Mouse (Mus musculus): Measurements from ENCODE around the gene Pdcl3.
"Not testable (repeated sequence)": the region's sequence is repeated elsewhere in the genome, so short reads cannot be mapped to it uniquely, and the experiment has no call there.

Gene Pdcl3

DNA sequence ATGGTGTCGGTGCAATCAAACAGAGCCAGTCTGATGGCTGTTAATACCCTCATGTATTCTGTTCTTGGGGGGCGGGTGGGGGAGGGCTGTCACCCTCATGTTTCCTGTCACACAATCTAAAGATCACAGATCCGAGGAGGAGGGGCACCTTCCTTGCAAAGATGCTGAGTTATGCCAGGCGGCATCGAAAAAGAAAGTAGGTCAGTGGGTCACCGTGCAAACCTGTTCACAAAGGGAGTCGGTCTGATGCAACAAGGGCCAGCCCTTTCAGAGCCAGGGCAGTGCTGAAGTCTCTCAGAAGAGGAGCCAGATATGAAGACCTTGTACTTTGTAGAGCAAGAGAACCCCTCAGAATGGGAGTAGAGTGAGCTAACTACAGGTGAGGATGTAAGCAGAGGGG, 39.7 kb downstream of the Pdcl3 start:
- DNase-seq (ENCODE audit: low spot score in 2 of 2), result peak; percentile 15 to 17

DNA sequence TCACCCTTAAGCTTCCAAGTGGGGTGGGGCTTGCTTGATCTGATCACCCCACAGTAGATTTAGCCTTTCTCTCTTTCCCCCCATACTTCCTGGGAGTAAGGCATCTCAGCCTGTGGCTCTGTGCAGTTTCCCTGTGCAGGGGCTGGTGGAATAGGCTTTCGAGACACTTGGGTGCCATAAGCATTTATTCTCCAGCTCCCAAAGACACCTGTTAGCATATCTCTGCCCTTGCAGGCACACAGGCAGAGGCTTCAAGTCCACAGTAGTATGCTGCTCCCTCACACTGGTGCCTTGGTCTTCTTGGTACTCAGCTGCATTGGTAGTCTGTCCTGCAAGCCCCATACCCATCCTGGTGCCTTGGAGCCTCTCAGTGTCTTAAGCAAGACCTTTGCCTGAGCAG, 40.4 kb downstream of the Pdcl3 start:
- DNase-seq (ENCODE audit: low spot score in 2 of 2), result no peak

DNA sequence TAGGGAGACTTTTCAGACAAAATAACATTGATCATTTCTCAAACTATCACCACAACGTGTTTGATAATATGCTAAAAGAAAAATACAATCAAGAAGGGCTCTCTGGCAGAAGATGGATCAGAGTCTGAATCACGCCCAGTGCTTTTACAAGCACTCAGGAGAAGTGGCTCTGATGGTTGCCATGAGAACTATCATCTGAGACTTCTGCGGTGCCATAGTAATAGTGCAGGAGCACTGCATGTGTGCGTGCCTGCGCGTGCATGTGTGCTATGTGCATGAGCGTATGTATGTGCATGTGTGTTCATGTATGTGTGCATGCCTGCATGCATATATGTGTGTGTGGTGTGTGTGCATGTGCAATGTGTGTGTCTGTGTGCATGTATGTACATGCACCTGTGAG, 43.8 kb downstream of the Pdcl3 start:
- no peak for DNase-seq (ENCODE audit: low spot score in 2 of 2)

DNA sequence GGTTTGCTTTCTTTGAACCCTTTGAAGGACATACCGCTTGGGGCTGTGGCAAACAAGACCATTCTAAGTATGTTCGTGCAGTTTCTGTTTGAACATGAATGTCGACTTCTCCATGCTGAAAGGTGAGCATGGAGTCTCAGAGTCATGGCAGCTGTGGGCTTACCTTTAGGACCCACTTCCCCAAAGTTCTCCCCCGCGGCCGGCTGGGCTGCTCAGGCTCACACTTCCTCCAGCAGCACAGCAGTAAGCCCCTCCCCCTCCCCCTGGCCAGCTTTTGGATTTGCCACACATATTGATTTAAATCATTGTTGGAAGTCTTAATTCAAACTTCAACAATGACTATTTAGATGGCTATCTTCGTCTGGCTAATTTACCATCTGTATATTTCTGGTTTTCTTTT, 44.7 kb downstream of the Pdcl3 start:
- no peak for DNase-seq (ENCODE audit: low spot score in 2 of 2)

DNA sequence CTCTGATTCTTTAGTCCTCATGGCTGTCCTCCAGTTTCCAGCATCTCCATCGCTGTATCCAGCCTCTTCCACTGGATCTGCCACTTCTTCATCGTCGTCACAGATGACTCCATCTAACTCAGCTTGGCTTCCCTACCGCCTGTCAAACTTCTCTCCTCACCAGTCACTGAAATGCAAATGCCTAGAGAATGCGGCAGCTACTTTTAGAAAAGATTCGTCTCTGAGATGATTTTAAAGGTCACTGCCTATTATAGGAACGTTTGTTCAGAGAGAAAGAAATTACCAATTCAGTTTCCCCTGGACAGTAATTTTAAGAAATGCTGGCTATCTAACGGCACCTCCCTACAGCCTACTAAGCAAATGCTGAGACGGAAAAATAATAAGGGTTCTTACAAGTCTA, 50.4 kb downstream of the Pdcl3 start:
- DNase-seq (ENCODE audit: low spot score in 2 of 2), result no peak

DNA sequence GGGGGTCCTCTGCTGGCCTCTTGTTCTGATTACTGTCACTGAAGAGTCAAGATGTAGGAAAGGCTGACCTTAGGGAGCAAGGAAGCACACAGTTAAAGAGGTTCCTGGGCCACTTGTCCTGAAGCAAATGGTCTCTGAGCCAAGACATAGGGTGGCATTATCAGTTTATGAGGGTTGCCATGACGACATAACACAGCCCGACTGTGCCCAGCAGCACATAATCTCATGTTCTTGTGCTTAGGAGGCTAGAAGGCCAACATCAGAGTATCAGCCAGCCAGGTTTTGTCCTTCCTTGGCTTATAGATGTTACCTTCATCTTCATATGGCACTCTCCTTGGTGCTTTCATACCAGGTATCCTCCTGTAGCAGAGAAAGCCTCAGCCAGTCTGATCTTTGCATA, 56.8 kb downstream of the Pdcl3 start:
- no peak for DNase-seq (ENCODE audit: low spot score in 2 of 2)

DNA sequence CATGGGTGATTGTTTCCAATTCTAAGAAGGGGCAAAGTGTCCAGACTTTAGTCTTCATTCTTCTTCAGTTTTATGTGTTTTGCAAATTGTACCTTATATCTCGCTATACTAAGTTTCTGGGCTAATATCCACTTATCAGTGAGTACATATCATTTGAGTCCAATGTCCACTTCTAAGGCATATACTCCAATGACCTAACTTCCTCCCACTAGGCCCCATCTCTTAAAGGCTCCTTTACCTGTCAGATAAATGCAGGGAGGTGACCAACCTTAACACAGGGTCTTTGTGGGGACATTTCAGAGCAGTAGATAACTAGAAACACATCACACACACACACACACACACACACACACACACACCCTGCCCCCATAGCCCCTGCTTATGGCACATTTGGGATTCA, 59.0 kb downstream of the Pdcl3 start:
- DNase-seq (ENCODE audit: low spot score in 2 of 2), result not testable (repeated sequence)

DNA sequence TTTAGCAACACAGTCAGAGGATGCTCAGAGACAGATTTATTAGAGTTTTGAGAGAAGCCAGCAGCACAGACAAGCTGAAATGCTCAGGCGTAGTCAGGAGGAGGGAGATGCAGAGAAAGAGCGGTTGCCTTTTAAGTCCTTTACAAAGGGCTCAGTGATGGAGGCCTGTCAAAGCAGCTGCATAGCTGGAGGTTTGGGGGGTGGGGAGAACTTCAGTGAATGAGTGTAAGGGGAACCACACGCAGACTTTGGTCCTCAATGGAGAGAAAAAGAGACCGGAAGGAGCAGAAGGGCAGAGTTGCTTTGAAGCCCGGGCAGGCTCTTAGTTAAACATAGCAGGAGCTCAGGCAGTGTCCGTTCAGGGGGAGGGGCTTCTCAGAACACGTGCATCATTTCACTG, 61.3 kb downstream of the Pdcl3 start:
- no peak for DNase-seq (ENCODE audit: low spot score in 2 of 2)

Measured in urinary bladder, postnatal 36 days (tissue).